Mouse (Mus musculus) adrenal gland, postnatal 14 days (tissue): ENCODE measurements around the gene Ncf2. TPM values are rescaled to one million over a fixed set of nuclear protein-coding genes. Genes with fewer than 3 reads are reported as not detected.

ENCODE experiments used
- DNase-seq: peaks from one replicate; pipeline ENCODE4 v3.0.0; 2021; ENCODE audit warnings: mixed read lengths
- total RNA-seq: library from RNA; stranded (reverse); gene quantifications from 2 replicates; pipeline ENCODE4 v1.2.3, GENCODE M21; 2021

The Ncf2 gene
- total RNA-seq, 1 experiment from 2014 or later, result 4.9 TPM

DNA sequence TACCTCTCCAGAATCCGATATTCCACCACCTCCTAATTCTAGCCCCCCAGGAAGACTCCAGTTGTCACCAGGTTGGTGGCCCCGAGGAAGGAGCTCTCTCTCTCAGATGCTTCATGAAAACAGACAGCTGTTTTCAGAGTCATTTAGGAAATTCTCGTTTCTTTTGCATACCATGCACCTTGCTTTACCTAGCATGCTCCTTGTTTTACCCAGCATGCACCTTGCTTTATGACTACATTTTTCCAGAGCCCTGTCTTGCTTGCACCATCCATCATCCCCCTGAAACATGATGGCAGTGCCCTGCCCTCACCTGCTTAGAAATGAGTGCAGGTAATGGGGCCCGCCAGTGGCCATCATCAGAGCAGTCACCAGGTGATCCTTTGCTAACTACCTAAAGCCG, 31.6 kb downstream of the Ncf2 start:
- DNase-seq, result no peak

DNA sequence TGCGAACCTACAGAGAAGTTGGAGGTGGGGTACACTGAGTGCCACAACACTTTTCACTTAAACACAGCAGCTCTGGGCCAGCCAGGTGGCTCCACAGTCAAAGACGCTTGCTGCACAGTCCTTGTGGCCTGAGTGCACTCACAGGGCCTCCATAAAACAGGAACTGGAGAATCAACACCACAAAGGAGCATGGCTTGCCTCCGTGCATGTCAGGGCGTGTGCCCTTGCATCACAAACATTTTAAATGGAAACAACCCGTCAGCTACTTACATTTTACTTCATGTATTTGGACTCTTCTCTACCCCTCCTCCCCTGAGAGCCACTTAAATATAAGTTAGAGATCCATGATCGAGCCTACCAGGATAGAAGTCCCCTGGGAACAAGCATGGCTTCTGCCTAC, 32.3 kb downstream of the Ncf2 start:
- no peak for DNase-seq

DNA sequence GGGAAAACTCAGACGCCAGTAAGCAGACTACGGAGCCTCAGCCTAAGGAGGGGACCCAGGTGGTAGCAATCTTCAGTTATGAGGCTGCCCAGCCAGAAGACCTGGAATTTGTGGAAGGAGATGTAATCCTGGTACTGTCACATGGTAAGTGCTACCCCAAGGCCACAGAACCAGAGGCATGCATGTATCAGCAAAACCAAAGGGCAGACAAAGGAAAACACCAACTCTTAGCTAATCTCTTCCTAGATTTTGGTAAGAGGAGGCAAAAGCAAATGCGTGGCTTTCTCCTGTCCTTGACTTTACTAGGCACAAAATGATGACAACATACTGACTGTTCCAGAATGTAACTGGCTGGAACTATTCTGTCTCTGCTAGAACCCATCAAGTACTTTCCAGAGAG, 35.1 kb downstream of the Ncf2 start:
- no peak for DNase-seq

DNA sequence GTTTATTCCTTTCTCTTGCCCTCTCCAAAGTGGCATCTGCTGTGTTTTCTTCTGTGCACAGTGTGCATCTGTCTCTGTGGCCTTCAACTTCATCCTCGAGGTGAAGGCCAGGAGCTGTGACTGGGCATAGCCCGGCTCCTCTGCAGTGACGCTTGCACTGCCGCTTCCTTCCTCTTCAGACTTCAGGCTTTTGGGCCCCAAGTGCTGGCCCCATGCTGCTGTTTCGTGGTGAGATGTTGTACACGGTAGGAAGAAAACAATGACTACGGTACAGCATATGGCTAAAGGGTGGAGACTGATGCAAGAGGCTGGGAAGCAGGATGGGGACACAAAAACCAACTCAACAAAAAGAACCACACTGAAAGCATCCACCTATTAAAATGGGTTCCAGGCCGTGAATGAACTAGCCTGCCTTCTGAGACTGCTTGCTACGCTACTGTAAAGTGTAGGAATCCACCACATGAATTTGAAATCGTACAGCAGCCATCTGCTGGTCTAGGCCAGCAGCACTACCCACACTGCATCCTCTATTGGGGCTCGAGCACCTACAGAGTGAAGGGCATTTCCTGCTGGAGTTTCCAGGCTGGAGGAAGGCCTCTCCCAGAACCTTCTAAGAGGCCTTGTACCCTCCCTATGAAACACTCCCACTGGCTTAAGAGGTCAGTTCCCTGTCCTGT, 38.2 kb downstream of the Ncf2 start:
- no peak for DNase-seq

DNA sequence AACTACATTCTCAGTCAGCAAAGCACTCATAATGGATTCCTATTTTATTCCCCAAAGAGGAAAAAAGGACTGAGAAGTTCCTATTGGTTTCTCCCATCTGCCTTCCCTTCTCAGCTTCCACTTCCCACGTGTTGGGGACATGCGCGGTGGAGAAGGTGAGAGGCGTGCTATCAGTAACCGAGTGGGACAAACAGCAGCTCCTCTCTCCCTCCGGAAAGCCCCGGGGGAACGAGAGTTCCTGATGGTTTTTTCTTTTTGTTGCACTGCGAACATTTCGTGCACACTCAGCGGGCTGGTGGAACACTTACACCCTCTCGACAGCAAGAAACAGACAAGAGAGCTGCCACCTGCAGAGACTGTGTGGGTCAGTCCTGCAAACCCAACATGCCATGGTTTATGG, 38.8 kb downstream of the Ncf2 start:
- DNase-seq, result no peak

DNA sequence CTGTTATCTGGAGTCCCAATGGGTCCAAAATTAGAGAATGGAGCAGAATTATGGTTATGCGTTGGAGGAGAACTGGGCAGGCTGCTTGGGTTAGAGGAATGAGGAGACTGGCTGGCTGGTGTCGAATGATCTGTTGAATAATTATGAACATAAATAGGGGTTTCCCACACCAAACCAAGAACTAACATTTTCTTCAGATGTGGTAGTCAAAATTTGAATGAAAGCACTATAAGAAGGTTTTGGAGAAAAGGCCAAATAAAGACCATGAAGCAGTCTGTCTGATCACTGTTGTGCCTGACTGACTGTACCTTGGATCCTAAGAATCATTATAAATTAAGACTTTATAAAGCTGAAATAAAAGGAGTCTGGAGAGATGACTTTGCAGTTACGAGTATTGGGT, 40.3 kb downstream of the Ncf2 start:
- no peak for DNase-seq

DNA sequence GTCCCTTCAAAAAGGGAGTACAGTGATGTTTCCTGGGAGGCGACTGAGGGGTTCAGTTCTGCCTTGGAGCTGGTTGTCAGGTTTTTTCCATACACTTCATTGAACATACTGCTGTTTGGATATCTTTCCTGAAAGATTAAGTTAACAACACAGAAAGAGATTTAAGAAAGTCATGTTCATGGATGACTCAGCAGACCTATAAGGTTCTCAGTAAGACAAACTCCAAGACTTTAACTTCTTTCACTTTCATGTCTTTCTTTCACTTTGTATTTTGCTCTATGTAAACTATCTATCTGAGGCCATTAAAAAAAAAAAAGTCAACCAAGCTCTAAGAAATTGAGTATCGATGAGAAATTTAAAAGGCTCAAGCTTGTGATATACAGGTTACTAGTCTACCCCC, 41.1 kb downstream of the Ncf2 start:
- DNase-seq, result no peak

DNA sequence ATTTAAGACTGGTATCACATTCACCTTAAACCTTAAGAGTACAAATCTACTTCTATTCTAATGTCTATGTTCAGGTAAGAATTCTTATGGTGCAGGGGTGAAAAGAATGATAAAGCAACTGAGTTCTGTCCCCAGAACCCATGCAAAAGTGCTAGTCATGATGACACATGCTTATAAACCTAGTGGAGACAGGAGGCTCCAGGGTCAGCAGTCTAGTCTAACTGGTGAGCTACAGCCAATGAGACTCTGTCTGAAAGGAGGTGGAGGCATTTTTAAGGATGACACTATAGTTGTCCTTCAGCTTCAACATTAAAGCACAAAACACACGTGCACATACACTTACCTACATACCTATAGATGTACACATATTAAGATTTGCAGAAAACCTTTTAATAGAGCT, 44.6 kb downstream of the Ncf2 start:
- no peak for DNase-seq

DNA sequence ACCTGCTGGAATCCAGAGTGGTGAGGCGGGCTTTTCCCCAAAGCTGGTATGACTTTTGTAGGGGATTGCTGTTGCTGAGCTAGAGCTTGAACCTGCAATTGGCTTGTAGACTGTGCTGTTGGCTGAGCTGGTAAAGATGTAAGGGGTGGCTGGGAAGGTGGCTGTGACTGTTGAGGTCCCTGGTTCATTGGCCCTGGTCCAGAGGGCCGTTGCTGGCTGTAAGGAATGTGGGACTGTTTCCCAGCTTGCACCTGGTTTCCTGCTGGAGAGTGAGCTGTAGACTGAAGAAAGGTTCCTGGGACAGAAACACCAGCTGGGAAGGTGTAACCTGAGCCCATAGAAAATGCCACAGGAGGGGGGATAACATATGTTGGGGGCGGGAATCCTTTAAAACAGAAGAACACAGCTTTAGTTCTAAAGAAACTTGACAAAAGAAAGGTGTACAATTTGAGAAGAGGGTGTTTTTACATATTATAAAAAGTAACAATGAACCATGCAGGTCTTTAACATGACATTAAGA, 45.3 kb downstream of the Ncf2 start:
- no peak for DNase-seq

DNA sequence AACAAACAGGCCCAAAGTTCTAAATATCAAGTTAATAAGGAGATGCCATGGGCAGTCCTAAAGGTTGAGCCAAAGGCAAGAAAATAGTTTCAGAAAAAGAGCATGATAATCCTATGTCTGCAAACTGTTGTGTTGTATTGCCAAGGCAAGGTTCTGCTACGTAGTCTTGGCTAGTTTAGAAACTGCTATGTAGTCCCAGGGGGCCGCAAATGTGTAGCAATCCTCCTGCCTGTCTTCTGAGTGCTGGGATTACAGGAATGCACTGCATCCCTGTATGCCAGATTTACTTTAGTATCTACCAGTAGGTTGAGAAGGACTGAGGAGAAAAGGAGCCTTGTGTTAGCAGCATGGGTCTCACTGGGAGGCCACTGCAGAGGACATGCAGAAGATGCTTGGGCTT, 46.9 kb downstream of the Ncf2 start:
- peak; percentile 54 for DNase-seq

DNA sequence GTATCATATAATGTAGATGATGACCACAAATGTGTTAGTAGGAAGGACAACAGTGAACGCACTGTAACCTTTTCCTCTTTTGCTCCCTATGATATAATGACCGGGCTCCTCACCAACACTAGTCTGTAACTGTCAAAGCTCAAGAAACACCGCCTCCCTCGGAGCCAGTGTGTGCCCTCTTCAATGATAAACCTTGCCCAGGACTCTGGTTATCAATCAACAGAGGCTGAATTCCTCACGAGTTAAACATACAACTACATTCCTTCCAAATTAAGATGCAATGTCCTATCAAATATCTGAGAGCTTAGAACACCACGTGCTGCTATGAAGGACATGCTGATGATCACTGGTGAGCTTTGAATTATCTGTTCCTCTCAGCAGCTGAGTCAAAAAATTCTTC, 69.9 kb downstream of the Ncf2 start:
- DNase-seq, result no peak

DNA sequence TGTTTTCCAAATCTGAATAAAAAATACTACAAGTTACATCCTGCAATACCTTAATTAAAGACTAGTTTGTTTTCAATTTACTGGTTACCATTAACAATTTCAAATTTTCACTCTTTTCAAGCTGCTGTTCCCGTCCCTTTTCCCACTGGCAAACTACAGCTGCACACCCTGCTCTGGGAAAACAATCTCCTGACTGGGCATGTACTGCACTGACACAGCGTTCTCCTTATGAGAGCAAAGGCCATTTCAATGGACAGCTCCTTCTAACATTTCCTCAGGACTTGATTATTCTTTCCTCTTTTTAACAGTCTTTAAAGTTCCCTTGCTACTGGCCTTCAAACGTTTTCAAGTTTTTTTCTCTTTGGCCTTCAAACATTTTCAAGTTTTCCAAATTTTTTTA, 71.0 kb downstream of the Ncf2 start:
- DNase-seq, result no peak

Other genes starting within 250 kb of the Ncf2 start
- not detected in 2 replicates for gene Apobec4, start 49.6 kb upstream of the Ncf2 start, total RNA-seq
- 32.3 and 40.5 TPM in 2 replicates for gene Rgl1, start 33.8 kb upstream of the Ncf2 start, total RNA-seq
- gene Arpc5, start 33.7 kb upstream of the Ncf2 start, total RNA-seq, result 104 and 115 TPM in 2 replicates
- 55.5 and 58.0 TPM in 2 replicates for gene Smg7, start 102.5 kb downstream of the Ncf2 start, total RNA-seq
- 0.96 and 2.6 TPM in 2 replicates for gene Nmnat2, start 154.8 kb downstream of the Ncf2 start, total RNA-seq